Mouse (Mus musculus) gastrocnemius, adult 18-20 months (tissue): ENCODE data around the gene Ptgds. TPM values are rescaled to one million over a fixed set of nuclear protein-coding genes. Genes with fewer than 3 reads are reported as not detected.

Source experiments
- DNase-seq: peaks from one replicate; pipeline ENCODE4 v3.0.0; 2021; ENCODE audit warnings: low spot score
- total RNA-seq, 2 experiments: library from RNA; stranded (reverse); gene quantifications; 2 replicates each; pipeline ENCODE4 v1.2.3; 2021

Gene Ptgds
- total RNA-seq, 2 experiments from 2014 or later = not detected

- DNase-seq = no peak
These were observed 10.7 kb upstream of the Ptgds start for GRCm38 (mm10) chr2:25480541-25480940.

- DNase-seq = no peak
These were observed 9.9 kb upstream of the Ptgds start for GRCm38 (mm10) chr2:25479551-25480311.

GRCm38 (mm10) chr2:25477967-25478675 is 8.3 kb upstream of the Ptgds start:
- DNase-seq = peak; percentile 66

GRCm38 (mm10) chr2:25477541-25477940 is 7.7 kb upstream of the Ptgds start:
- DNase-seq = no peak

- DNase-seq = no peak
These were observed 2.7 kb upstream of the Ptgds start for GRCm38 (mm10) chr2:25472550-25472949.

GRCm38 (mm10) chr2:25468962-25469915 is 607 bp downstream of the Ptgds start:
- no peak for DNase-seq

GRCm38 (mm10) chr2:25467606-25468303 is 2.1 kb downstream of the Ptgds start:
- DNase-seq = no peak

GRCm38 (mm10) chr2:25465816-25466635 is 3.8 kb downstream of the Ptgds start:
- DNase-seq = no peak

- no peak for DNase-seq
These were observed 4.6 kb downstream of the Ptgds start for GRCm38 (mm10) chr2:25465256-25465655.

- DNase-seq = no peak
These were observed 6.2 kb downstream of the Ptgds start for GRCm38 (mm10) chr2:25463630-25464029.

GRCm38 (mm10) chr2:25461407-25461806 is 8.4 kb downstream of the Ptgds start:
- DNase-seq = no peak

- DNase-seq = peak; percentile 94
These were observed 9.1 kb downstream of the Ptgds start, which contains the start of gene Paxx for GRCm38 (mm10) chr2:25460551-25461309. Gene Paxx, minus strand, starts transcription at chr2:25461094.

GRCm38 (mm10) chr2:25460135-25460534 is 9.7 kb downstream of the Ptgds start:
- peak; percentile 18 for DNase-seq

- peak; percentile 44 for DNase-seq
These were observed 10.9 kb downstream of the Ptgds start for GRCm38 (mm10) chr2:25458911-25459310.

- DNase-seq = no peak
These were observed 12.6 kb downstream of the Ptgds start for GRCm38 (mm10) chr2:25457022-25457896.

- no peak for DNase-seq
These were observed 13.5 kb downstream of the Ptgds start, which contains the start of gene Clic3 for GRCm38 (mm10) chr2:25456205-25456953. Gene Clic3, plus strand, starts transcription at chr2:25456838.

- no peak for DNase-seq
These were observed 16.9 kb downstream of the Ptgds start for GRCm38 (mm10) chr2:25452951-25453350.
